Mouse (Mus musculus) lung, adult 2 months (tissue): ENCODE measurements around the gene Onecut1.

Source experiments
- CTCF ChIP-seq: fragments of 200-500 bp; IDR thresholded peaks from 2 replicates; pipeline ENCODE4 v1.5.1; 2011; ENCODE audit warnings: mild to moderate bottlenecking, low read length, control low read depth; ENCODE audit not compliant: insufficient read depth
- POLR2A ChIP-seq: fragments of 200-500 bp; IDR thresholded peaks from 2 replicates; pipeline ENCODE4 v1.6.1; 2011; ENCODE audit warnings: low read depth, mild to moderate bottlenecking, control low read depth, low read length, borderline replicate concordance; ENCODE audit errors: extremely low read depth

- no peak for TF ChIP-seq CTCF
- no peak for TF ChIP-seq POLR2A
These were observed 53.9 kb downstream of the Onecut1 start for GRCm38 (mm10) chr9:74915611-74916010.
